Mouse (Mus musculus): ENCODE measurements around the gene Megf9. TPM values are rescaled to one million over a fixed set of nuclear protein-coding genes. Genes with fewer than 3 reads are reported as not detected.

Gene Megf9
- total RNA-seq, 1 experiment from 2014 or later, result 45.5 TPM

- no peak for DNase-seq
These were observed 11.4 kb downstream of the Megf9 start for GRCm38 (mm10) chr4:70523346-70523745.

- DNase-seq, result no peak
These were observed 13.1 kb downstream of the Megf9 start for GRCm38 (mm10) chr4:70521506-70522292.

- no peak for DNase-seq
These were observed 17.1 kb downstream of the Megf9 start for GRCm38 (mm10) chr4:70517646-70518045.

- no peak for DNase-seq
These were observed 18.5 kb downstream of the Megf9 start for GRCm38 (mm10) chr4:70516289-70516688.

GRCm38 (mm10) chr4:70515514-70515913 lies 19.3 kb downstream of the Megf9 start:
- DNase-seq, result no peak

- DNase-seq, result no peak
These were observed 24.8 kb downstream of the Megf9 start for GRCm38 (mm10) chr4:70509987-70510386.

GRCm38 (mm10) chr4:70509565-70509964 lies 25.2 kb downstream of the Megf9 start:
- no peak for DNase-seq

GRCm38 (mm10) chr4:70508207-70508606 lies 26.6 kb downstream of the Megf9 start:
- DNase-seq, result no peak

- no peak for DNase-seq
These were observed 28.8 kb downstream of the Megf9 start for GRCm38 (mm10) chr4:70505951-70506350.

GRCm38 (mm10) chr4:70503827-70504226 lies 31.0 kb downstream of the Megf9 start:
- DNase-seq, result no peak

GRCm38 (mm10) chr4:70499285-70499684 lies 35.5 kb downstream of the Megf9 start:
- no peak for DNase-seq

GRCm38 (mm10) chr4:70496978-70497377 lies 37.8 kb downstream of the Megf9 start:
- DNase-seq, result no peak

GRCm38 (mm10) chr4:70489792-70490191 lies 45.0 kb downstream of the Megf9 start:
- no peak for DNase-seq

GRCm38 (mm10) chr4:70488415-70488814 lies 46.4 kb downstream of the Megf9 start:
- no peak for DNase-seq

GRCm38 (mm10) chr4:70484134-70484533 lies 50.7 kb downstream of the Megf9 start:
- no peak for DNase-seq

GRCm38 (mm10) chr4:70481931-70482330 lies 52.9 kb downstream of the Megf9 start:
- no peak for DNase-seq

- no peak for DNase-seq
These were observed 63.4 kb downstream of the Megf9 start for GRCm38 (mm10) chr4:70471398-70471797.

- DNase-seq, result no peak
These were observed 68.7 kb downstream of the Megf9 start for GRCm38 (mm10) chr4:70465921-70466689.

GRCm38 (mm10) chr4:70463302-70463701 lies 71.5 kb downstream of the Megf9 start:
- no peak for DNase-seq

GRCm38 (mm10) chr4:70461416-70461815 lies 73.4 kb downstream of the Megf9 start:
- DNase-seq, result no peak

- no peak for DNase-seq
These were observed 82.6 kb downstream of the Megf9 start for GRCm38 (mm10) chr4:70452161-70452560.

- DNase-seq, result peak; percentile 53
These were observed 83.0 kb downstream of the Megf9 start for GRCm38 (mm10) chr4:70451750-70452149.

- DNase-seq, result no peak
These were observed 85.1 kb downstream of the Megf9 start for GRCm38 (mm10) chr4:70449668-70450067.

- DNase-seq, result no peak
These were observed 88.0 kb downstream of the Megf9 start for GRCm38 (mm10) chr4:70446774-70447173.
